Mouse (Mus musculus): ENCODE measurements around the gene Ogfod1. TPM values are rescaled to one million over a fixed set of nuclear protein-coding genes. Genes with fewer than 3 reads are reported as not detected.

Gene Ogfod1
- polyA plus RNA-seq (2012; rRNA removed), result 3.8 and 4.0 TPM in 2 replicates

GRCm38 (mm10) chr8:94036944-94037524 lies at the start of gene Ogfod1, which contains the start of gene Nudt21:
Gene Ogfod1, plus strand, starts transcription at chr8:94037198.
Gene Nudt21, minus strand, starts transcription at chr8:94037031.

GRCm38 (mm10) chr8:94012013-94012951 lies 24.7 kb upstream of the Ogfod1 start, which contains the start of gene Amfr:
Gene Amfr, minus strand, starts transcription at chr8:94012842.

GRCm38 (mm10) chr8:94098081-94098974 lies 61.3 kb downstream of the Ogfod1 start, which contains the start of gene Bbs2:
Gene Bbs2, minus strand, starts transcription at chr8:94098928.

Other genes with a start within 250 kb of the Ogfod1 start
- gene Gnao1, start 227.2 kb upstream of the Ogfod1 start, polyA plus RNA-seq (2012; rRNA removed), result 15.8 and 16.2 TPM in 2 replicates
- gene Amfr, start 24.4 kb upstream of the Ogfod1 start, polyA plus RNA-seq (2012; rRNA removed), result 127 and 138 TPM in 2 replicates
- gene Nudt21, start 167 bp upstream of the Ogfod1 start, polyA plus RNA-seq (2012; rRNA removed), result 64.6 and 78.5 TPM in 2 replicates
- gene Bbs2, start 61.7 kb downstream of the Ogfod1 start, polyA plus RNA-seq (2012; rRNA removed), result 9.0 and 10.7 TPM in 2 replicates
- 0.80 TPM in 1 of 2 replicates, not detected in the other for gene Mt4, start 100.0 kb downstream of the Ogfod1 start, polyA plus RNA-seq (2012; rRNA removed)
- 22.3 and 24.5 TPM in 2 replicates for gene Mt3, start 115.4 kb downstream of the Ogfod1 start, polyA plus RNA-seq (2012; rRNA removed)
- gene Mt2, start 135.5 kb downstream of the Ogfod1 start, polyA plus RNA-seq (2012; rRNA removed), result 88.7 and 131 TPM in 2 replicates
- 1,409 and 1,808 TPM in 2 replicates for gene Mt1, start 141.9 kb downstream of the Ogfod1 start, polyA plus RNA-seq (2012; rRNA removed)
- 11.1 and 11.9 TPM in 2 replicates for gene Nup93, start 177.4 kb downstream of the Ogfod1 start, polyA plus RNA-seq (2012; rRNA removed)